Mouse (Mus musculus) embryonic stem cell, embryonic (primary cell): Measurements from ENCODE around the gene Dpysl4.

ENCODE experiments used
- CTCF ChIA-PET, 4 experiments: fragments of 300-600 bp in 2 of 4; fragments of 350-600 bp in 2 of 4; sonication (Branson Sonifier 250); formaldehyde crosslinking; loops; one replicate each; lab custom pipeline; 2022; ENCODE audit warnings: inconsistent platforms in 2 of 4; lab: Charles Lee
- POLR2A ChIA-PET, 4 experiments: fragments of 300-600 bp in 2 of 4; fragments of 350-600 bp in 2 of 4; sonication (Branson Sonifier 250); formaldehyde crosslinking; loops; one replicate each; lab custom pipeline; 2022; ENCODE audit warnings: antibody characterized with exemption in 4 of 4, inconsistent platforms in 1 of 4; lab: Charles Lee

Dpysl4 gene

DNA sequence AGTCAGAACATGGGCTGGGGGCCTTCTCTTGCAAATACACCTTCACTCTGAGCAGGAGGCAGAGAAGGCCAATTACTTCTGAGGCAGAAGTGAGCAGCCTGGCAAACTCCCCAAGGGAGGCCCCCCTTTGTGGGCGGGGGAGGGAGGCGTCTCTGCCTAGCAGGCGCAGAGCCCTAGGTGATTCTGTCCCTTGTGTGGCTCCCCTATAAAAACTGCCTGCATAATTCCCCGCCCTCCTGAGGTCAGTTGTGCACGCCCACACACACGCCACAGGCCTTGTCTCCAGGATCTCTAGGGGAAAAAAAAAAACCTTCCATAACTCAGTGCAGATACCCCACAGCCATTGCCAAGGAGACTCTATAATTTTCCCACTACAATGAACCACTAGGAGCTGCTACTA is 44.6 kb downstream of the Dpysl4 start:
- POLR2A ChIA-PET: no interaction called here
- CTCF ChIA-PET: interaction anchor here in 2 of 4 experiments (0.6 to 2.5 kb wide), 2 partner anchors 10 to 455 kb away, joined by 3 to 10 read pairs; no protein-coding TSS in a partner anchor

DNA sequence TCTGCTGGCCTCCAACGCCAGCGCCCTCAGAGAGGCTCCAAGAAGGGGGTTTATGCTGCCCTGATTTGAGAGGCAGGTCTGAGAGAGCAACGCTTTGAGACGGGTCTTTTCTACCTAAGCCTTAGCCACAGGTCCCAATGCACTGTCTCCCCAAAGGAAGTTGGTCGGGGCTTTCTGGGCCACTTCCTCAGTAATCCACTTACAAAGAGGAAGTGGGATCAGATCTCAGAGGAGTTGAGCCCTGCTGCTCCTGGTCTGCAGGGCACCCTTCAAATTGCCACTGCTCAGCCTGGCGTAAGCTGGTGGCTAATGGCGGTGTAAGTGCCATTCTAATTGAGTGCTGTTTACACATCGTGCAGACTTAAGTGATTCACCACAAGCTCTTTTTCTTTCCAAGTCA is 45.7 kb downstream of the Dpysl4 start:
- CTCF ChIA-PET: no interaction called here
- POLR2A ChIA-PET: interaction anchor here in 1 of 4 experiments (1.2 kb wide), 1 partner anchor 14 kb away, joined by 3 read pairs; no protein-coding TSS in a partner anchor

DNA sequence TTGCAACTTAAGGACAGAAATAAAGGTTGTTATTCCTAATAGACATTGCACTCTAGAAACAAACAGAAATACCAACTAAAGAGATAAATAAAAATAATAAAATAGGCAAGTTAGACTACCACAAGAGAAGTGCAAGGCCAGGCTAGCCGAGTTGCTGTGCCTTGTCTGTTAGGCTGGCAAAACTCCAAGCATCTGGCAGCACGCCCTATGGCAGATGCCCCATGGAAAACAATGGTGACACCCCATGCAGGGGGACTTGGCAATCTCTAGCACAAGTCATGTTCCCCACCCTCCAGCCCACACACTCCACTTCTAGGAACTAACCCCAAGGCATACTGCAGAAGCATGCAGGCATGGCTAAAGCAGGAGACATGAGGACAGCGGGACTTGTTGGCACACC is 47.6 kb downstream of the Dpysl4 start:
- POLR2A ChIA-PET: no interaction called here
- CTCF ChIA-PET: no interaction called here

DNA sequence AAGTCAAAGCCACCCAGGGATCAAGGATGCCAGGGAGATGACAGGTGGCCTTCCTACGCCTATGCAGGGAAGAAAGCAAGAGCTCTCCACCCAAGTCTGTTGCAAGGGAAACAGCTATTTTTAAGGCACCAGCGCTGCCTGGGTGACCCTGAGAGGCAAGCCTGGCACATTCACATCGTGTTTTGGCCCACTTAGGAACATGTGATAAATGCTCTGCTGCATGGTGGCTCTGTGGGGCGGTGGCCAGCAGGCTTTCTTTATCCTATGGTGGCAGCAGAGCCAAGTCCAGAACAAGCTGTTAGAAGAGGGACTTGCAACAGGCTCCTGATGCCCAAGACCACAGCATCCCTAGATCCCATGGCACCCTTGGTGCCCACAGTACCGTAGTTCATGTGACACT is 49.4 kb downstream of the Dpysl4 start:
- POLR2A ChIA-PET: interaction anchor here in 2 of 4 experiments (0.6 to 1.3 kb wide), 2 partner anchors 10 to 86 kb away, joined by 5 read pairs; no protein-coding TSS in a partner anchor
- CTCF ChIA-PET: interaction anchor here in 1 of 4 experiments (1.6 kb wide), 1 partner anchor 16 kb away, joined by 4 read pairs; no protein-coding TSS in a partner anchor

DNA sequence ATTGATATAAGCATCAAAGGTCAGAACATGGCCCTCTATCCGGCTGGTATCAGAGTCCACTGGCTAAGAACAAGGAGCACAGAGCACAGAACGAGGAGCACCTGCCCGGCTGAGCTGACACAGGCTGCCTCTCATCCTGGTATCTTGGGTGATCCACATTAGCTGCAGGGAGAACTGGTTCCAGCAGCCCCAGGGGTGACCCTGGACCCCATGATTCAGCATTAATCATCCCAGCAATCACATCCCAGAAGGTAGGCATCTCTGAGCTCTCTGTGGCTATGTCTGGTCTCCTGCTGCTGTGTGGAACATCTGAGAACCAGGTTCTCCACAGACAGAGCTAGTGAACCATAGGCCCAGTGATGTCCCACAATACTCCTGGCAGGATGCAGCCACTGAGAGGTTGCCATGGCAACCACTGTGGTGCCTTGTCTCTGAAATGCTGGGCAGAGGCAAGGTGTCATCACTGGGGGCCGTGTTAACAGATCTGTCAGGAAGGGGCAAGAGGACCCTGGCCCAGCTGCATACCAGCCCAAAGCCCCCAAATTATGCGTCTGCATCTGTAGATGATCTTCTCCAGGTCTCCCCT is 51.2 kb downstream of the Dpysl4 start:
- ChIA-PET POLR2A (no interaction called here), CTCF (interaction anchor here in 2 of 4 experiments (0.6 to 1.0 kb wide), 2 partner anchors 18 to 593 kb away, joined by 3 read pairs; no protein-coding TSS in a partner anchor)

DNA sequence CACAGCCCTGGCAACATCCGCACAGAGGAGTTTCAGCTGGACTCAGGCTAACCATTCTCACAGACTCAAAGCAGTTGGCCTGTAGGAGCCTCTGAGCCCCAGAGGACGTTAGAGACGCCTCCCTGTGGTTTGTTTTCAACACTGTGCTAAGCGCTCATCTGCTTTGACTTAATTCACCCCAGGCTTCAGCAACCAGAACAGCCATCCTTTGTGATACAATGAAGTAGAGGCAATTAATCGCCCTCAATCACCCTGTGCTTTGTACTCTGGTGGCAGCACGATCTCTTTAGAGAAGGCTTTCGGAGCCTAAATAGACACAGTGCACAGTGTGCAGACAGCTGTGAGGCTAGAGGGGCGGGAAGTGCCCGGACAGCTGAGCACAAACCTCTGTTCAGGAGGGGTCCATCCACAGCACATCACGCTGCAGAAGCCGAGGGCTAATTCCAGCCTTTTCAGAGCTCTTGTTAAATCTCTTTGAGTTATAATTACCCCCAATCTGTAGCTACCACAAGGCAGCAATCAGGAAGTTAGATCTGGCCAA is 54.2 kb downstream of the Dpysl4 start:
- POLR2A ChIA-PET: interaction anchor here in 2 of 4 experiments (0.6 to 1.4 kb wide), 4 partner anchors 20 to 82 kb away, joined by 3 to 4 read pairs (median 3); no protein-coding TSS in a partner anchor
- CTCF ChIA-PET: interaction anchor here in 3 of 4 experiments (0.5 to 2.8 kb wide), 5 partner anchors 20 to 163 kb away, joined by 3 to 11 read pairs (median 4); no protein-coding TSS in a partner anchor

DNA sequence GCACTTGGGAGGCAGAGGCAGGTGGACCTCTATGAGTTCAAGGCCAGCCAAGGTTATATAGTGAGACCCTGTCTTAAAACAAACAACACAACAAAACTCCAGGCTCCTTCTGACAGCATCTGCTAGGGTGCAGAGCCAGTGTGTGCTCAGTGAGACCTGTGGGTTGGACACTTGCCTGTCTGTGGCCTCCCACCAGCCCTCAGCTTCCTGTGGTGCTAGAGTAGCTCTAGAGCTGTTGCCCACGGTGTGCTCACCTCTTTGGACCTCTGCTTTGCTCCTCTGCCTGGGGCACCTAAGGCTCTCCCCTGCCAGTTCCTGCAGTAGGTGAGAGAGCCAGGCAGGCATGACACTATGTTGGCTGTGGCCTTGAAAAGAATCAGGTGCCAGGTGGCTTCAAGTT is 58.0 kb downstream of the Dpysl4 start:
- ChIA-PET POLR2A (no interaction called here), CTCF (no interaction called here)

DNA sequence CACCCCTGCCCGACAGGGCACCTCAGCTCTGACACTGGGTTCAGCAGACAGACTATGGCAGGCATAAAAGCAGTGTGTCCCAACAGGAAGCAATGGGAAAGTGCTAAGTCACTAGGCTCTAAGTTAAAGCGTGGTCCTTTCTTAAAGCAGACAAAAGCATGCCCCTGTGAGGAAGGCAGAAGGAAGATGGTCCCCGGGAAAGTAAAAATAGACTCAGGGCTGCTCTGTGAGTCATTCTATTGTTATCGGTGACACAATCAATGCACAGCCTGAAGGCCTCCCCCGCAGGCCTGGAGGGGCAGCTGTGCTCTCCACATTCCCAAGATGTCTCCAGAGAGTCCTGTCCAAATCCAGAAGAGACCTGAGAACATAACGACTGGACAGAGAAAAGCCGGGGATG is 60.1 kb downstream of the Dpysl4 start:
- CTCF ChIA-PET: interaction anchor here in 1 of 4 experiments (0.5 to 0.6 kb wide), 2 partner anchors 48 to 217 kb away, joined by 3 to 4 read pairs; no protein-coding TSS in a partner anchor
- POLR2A ChIA-PET: interaction anchor here in 1 of 4 experiments (1.2 kb wide), 1 partner anchor 15 kb away, joined by 3 read pairs; no protein-coding TSS in a partner anchor

DNA sequence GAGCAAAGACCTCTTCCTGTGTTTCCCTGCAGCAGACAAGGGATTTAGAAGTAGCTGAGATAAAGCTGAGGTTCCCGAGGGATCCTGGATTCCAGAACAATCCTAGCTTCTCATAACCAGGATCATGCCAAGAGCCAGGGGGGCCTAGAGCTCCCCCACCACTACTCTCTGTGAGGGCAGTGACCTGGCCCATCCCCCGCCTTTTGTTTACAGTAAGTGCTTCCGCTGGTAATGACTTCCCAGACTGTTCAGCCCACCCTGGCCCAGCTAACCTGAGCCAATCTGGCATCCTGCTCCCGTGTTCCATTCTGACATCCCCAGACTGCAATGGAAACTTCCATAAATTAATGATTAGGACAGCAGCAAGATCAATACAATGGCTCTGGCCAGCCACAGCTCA is 61.6 kb downstream of the Dpysl4 start:
- POLR2A ChIA-PET: no interaction called here

DNA sequence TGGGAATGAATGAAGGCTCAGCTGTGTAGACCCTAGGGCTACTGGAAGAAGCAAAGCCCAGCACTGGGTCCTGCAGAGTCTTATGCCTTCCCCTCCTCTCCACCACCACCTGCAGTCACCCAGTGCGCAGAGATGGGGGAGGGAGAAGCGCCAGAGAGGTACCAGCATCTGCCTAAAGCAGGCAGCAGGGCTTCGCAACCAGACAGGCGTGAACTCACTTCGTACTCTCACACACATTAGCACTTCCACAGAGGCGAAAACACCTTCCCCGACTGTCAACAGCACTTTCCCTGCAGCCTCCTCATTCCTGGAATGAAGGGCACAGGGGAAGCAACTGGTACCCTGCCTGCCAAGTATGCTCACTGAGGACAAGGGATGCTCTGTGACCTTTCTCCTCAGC is 63.6 kb downstream of the Dpysl4 start:
- CTCF ChIA-PET: interaction anchor here in 2 of 4 experiments (0.6 to 1.3 kb wide), 2 partner anchors 30 to 85 kb away, joined by 3 read pairs; no protein-coding TSS in a partner anchor
- POLR2A ChIA-PET: no interaction called here

More for the DNA sequence above, 61.6 kb downstream of the Dpysl4 start:
- CTCF ChIA-PET: interaction anchor here (0.5 to 2.1 kb wide), 5 partner anchors 28 to 822 kb away, joined by 3 to 7 read pairs (median 3); no protein-coding TSS in a partner anchor

DNA sequence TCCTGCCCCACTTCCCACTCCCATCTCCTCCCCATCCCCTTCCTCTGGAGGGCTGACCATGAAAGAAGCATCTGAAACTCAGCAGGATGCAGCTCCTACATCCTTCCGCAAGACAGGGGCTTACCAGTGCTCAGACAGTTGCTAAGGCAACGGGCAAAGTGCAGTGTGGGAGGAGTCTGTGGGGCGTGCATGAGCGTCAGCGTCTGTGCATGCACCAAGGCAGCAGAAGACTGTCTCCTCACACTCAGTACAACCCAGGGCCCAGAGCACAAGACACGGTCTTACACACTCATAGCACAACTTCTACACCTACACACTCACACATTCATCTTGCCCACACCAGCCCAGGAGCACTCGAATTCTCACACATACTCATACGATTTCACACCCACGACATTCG is 65.3 kb downstream of the Dpysl4 start:
- CTCF ChIA-PET: no interaction called here
- POLR2A ChIA-PET: no interaction called here
